Mouse (Mus musculus): ENCODE measurements around the gene Tpt1. TPM values are rescaled to one million over a fixed set of nuclear protein-coding genes. Genes with fewer than 3 reads are reported as not detected.
"Not testable (repeated sequence)": the region's sequence is repeated elsewhere in the genome, so short reads cannot be mapped to it uniquely, and the experiment has no call there.

Gene Tpt1
- polyA plus RNA-seq, 1 experiment from 2014 or later, result 1,034 TPM

DNA sequence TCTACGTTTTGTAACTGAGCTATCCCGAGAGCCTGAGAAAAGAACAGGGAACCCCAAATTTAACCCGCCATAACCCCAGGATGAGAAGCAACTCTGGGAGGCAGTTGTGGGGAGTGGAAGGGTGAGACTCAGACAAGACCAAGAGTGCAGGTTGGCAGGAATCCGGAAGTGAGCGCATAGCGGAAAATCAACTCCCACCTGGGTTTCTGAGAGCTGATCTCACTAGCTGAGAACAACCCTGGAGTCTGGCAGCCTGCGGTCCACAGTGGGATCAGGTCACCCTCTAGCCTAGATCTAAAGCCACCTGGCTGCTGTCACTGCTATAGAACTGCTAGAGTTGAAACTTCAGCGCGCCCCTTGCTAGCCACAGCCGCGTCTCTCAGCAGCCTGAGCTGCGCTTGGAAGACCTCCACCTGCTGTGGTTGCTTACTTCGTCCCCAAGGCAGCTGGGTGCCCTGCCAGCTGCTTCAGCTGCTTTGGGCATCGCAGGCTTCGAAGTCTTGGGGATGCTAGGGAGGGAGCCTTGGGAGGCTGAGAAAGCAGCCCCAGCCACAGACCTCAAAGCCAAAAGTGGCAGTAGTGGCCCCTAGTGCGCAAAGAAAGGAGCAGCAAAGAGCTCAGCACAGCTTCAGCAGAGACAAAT, 10.0 kb upstream of the Tpt1 start:
- H3K27me3 ChIP-seq (replicated peaks; ENCODE audit: control insufficient read depth, insufficient read depth, low read length), result no peaks in the 10 kb centered on the region
- no peaks in the 10 kb centered on the region for H3K36me3 ChIP-seq (ENCODE audit: control insufficient read depth, insufficient read depth, low read length)
- peak overlapping the region; percentile 93 for H3K9ac ChIP-seq (ENCODE audit: low read depth, low read length)
- H3K4me2 ChIP-seq, result peak overlapping the region; percentile 100
- WGBS, result under 1% methylated on average over 16 of the region's 16 CpGs
- peaks cover 26% of the 10 kb centered on the region for H3K4me1 ChIP-seq (replicated peaks; ENCODE audit: control insufficient read depth, insufficient read depth, low read length)
- DNase-seq (ENCODE audit: low spot score) (peak; percentile 79), ATAC-seq (replicated peaks; ENCODE audit: low FRiP score) (peak; percentile 60)
- H3K9me3 ChIP-seq (ENCODE audit: control insufficient read depth, low read length), result no peaks in the 10 kb centered on the region
- H3K27ac ChIP-seq (ENCODE audit: low read depth, low read length), result peak overlapping the region; percentile 97
- peak overlapping the region; percentile 66 for H3K4me3 ChIP-seq (ENCODE audit: low read depth, low read length)

GRCm38 (mm10) chr14:75836579-75836978, 8.3 kb upstream of the Tpt1 start:
- H3K4me2 ChIP-seq, result peak overlapping the region; percentile 63
- H3K4me3 ChIP-seq (ENCODE audit: low read depth, low read length), result no peak overlapping the region
- ATAC-seq (replicated peaks; ENCODE audit: low FRiP score), result no peak

GRCm38 (mm10) chr14:75837048-75837916, 7.6 kb upstream of the Tpt1 start:
- peak overlapping the region; percentile 82 for H3K27ac ChIP-seq (ENCODE audit: low read depth, low read length)
- peak overlapping the region; percentile 36; the same call in 1 of the 2 replicates for H3K9ac ChIP-seq (ENCODE audit: low read depth, low read length)
- no peaks in the 10 kb centered on the region for H3K27me3 ChIP-seq (replicated peaks; ENCODE audit: control insufficient read depth, insufficient read depth, low read length)
- 37% methylated on average over 10 of the region's 10 CpGs for WGBS
- H3K4me3 ChIP-seq (ENCODE audit: low read depth, low read length), result peak overlapping the region; percentile 19; the same call in 1 of the 2 replicates
- no peaks in the 10 kb centered on the region for H3K36me3 ChIP-seq (ENCODE audit: control insufficient read depth, insufficient read depth, low read length)
- H3K4me2 ChIP-seq, result peak overlapping the region; percentile 63
- ATAC-seq (replicated peaks; ENCODE audit: low FRiP score) (peak; percentile 74), DNase-seq (ENCODE audit: low spot score) (no peak)
- no peaks in the 10 kb centered on the region for H3K9me3 ChIP-seq (ENCODE audit: control insufficient read depth, low read length)
- peaks cover 26% of the 10 kb centered on the region for H3K4me1 ChIP-seq (replicated peaks; ENCODE audit: control insufficient read depth, insufficient read depth, low read length)

More at GRCm38 (mm10) chr14:75836579-75836978, 8.3 kb upstream of the Tpt1 start:
- Histone ChIP-seq H3K4me1 (replicated peaks; ENCODE audit: control insufficient read depth, insufficient read depth, low read length) (peaks cover 26% of the 10 kb centered on the region), H3K9me3 (ENCODE audit: control insufficient read depth, low read length) (no peaks in the 10 kb centered on the region), H3K27ac (ENCODE audit: low read depth, low read length) (peak overlapping the region; percentile 82), H3K36me3 (ENCODE audit: control insufficient read depth, insufficient read depth, low read length) (no peaks in the 10 kb centered on the region), H3K27me3 (replicated peaks; ENCODE audit: control insufficient read depth, insufficient read depth, low read length) (no peaks in the 10 kb centered on the region), H3K9ac (ENCODE audit: low read depth, low read length) (no peak overlapping the region)
- 88% methylated on average over 3 of the region's 3 CpGs for WGBS
- DNase-seq (ENCODE audit: low spot score), result no peak

DNA sequence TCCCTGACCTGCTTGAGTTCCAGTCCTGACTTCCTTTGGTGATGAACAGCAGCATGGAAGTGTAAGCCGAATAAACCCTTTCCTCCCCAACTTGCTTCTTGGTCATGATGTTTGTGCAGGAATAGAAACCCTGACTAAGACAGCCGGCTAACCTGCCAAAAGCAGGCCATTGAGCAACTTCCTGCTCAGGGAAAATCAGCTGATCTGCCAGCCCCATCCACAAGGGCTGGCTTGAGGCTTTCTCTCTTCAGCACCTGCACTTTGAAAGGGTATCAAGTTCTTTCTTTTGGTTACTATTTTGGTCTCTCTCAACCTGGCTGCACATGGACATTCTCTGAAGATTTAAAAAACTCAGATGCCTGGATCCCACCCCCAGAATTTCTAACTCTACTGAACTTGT, 3.1 kb upstream of the Tpt1 start:
- peaks cover 12% of the 10 kb centered on the region for H3K4me1 ChIP-seq (replicated peaks; ENCODE audit: control insufficient read depth, insufficient read depth, low read length)
- H3K9ac ChIP-seq (ENCODE audit: low read depth, low read length); ATAC-seq (replicated peaks; ENCODE audit: low FRiP score); H3K27me3 ChIP-seq (replicated peaks; ENCODE audit: control insufficient read depth, insufficient read depth, low read length); DNase-seq (ENCODE audit: low spot score); H3K9me3 ChIP-seq (ENCODE audit: control insufficient read depth, low read length); H3K36me3 ChIP-seq (ENCODE audit: control insufficient read depth, insufficient read depth, low read length); H3K4me2 ChIP-seq; H3K4me3 ChIP-seq (ENCODE audit: low read depth, low read length); H3K27ac ChIP-seq (ENCODE audit: low read depth, low read length): not testable (repeated sequence)
- 49% methylated on average over 2 of the region's 2 CpGs for WGBS

- DNase-seq (ENCODE audit: low spot score), result no peak
- Histone ChIP-seq H3K4me2 (peak overlapping the region; percentile 92), H3K27ac (ENCODE audit: low read depth, low read length) (peak overlapping the region; percentile 97), H3K9ac (ENCODE audit: low read depth, low read length) (peak overlapping the region; percentile 99), H3K4me1 (replicated peaks; ENCODE audit: control insufficient read depth, insufficient read depth, low read length) (peaks cover 13% of the 10 kb centered on the region), H3K9me3 (ENCODE audit: control insufficient read depth, low read length) (no peaks in the 10 kb centered on the region), H3K36me3 (ENCODE audit: control insufficient read depth, insufficient read depth, low read length) (peaks cover 24% of the 10 kb centered on the region), H3K4me3 (ENCODE audit: low read depth, low read length) (peak overlapping the region; percentile 93), H3K27me3 (replicated peaks; ENCODE audit: control insufficient read depth, insufficient read depth, low read length) (no peaks in the 10 kb centered on the region)
- ATAC-seq (replicated peaks; ENCODE audit: low FRiP score), result no peak
- WGBS, result 7% methylated on average over 14 of the region's 14 CpGs
Measured at GRCm38 (mm10) chr14:75844111-75844695, 690 bp upstream of the Tpt1 start.

GRCm38 (mm10) chr14:75845698-75846115, 814 bp downstream of the Tpt1 start:
- H3K27ac ChIP-seq (ENCODE audit: low read depth, low read length), result peak overlapping the region; percentile 97
- DNase-seq (ENCODE audit: low spot score), result peak; percentile 81
- H3K9ac ChIP-seq (ENCODE audit: low read depth, low read length), result peak overlapping the region; percentile 99
- H3K4me1 ChIP-seq (replicated peaks; ENCODE audit: control insufficient read depth, insufficient read depth, low read length), result peaks cover 13% of the 10 kb centered on the region
- H3K9me3 ChIP-seq (ENCODE audit: control insufficient read depth, low read length), result no peaks in the 10 kb centered on the region
- no peaks in the 10 kb centered on the region for H3K27me3 ChIP-seq (replicated peaks; ENCODE audit: control insufficient read depth, insufficient read depth, low read length)
- ATAC-seq (replicated peaks; ENCODE audit: low FRiP score), result peak; percentile 40
- peak overlapping the region; percentile 93 for H3K4me3 ChIP-seq (ENCODE audit: low read depth, low read length)
- H3K4me2 ChIP-seq, result peak overlapping the region; percentile 92
- 0% methylated on average over 39 of the region's 40 CpGs for WGBS
- H3K36me3 ChIP-seq (ENCODE audit: control insufficient read depth, insufficient read depth, low read length), result peaks cover 39% of the 10 kb centered on the region

- H3K27ac ChIP-seq (ENCODE audit: low read depth, low read length), result no peak overlapping the region
- H3K4me2 ChIP-seq, result peak overlapping the region; percentile 92; the same call in 1 of the 2 replicates
- 70% methylated on average over 4 of the region's 4 CpGs for WGBS
- H3K4me3 ChIP-seq (ENCODE audit: low read depth, low read length), result 0 out of 2 replicates have a peak overlapping the region, but pooled peaks have one; percentile 1
- ATAC-seq (replicated peaks; ENCODE audit: low FRiP score) (no peak), DNase-seq (ENCODE audit: low spot score) (no peak)
- H3K9ac ChIP-seq (ENCODE audit: low read depth, low read length), result 0 out of 2 replicates have a peak overlapping the region, but pooled peaks have one; percentile 9
- no peaks in the 10 kb centered on the region for H3K27me3 ChIP-seq (replicated peaks; ENCODE audit: control insufficient read depth, insufficient read depth, low read length)
- H3K9me3 ChIP-seq (ENCODE audit: control insufficient read depth, low read length), result no peaks in the 10 kb centered on the region
- H3K36me3 ChIP-seq (ENCODE audit: control insufficient read depth, insufficient read depth, low read length), result peaks cover 41% of the 10 kb centered on the region
- peaks cover 13% of the 10 kb centered on the region for H3K4me1 ChIP-seq (replicated peaks; ENCODE audit: control insufficient read depth, insufficient read depth, low read length)
Measured at GRCm38 (mm10) chr14:75847669-75848068, 2.8 kb downstream of the Tpt1 start.

GRCm38 (mm10) chr14:75848482-75848881, 3.6 kb downstream of the Tpt1 start:
- Histone ChIP-seq H3K27me3 (replicated peaks; ENCODE audit: control insufficient read depth, insufficient read depth, low read length) (no peaks in the 10 kb centered on the region), H3K36me3 (ENCODE audit: control insufficient read depth, insufficient read depth, low read length) (peaks cover 41% of the 10 kb centered on the region), H3K9ac (ENCODE audit: low read depth, low read length) (no peak overlapping the region), H3K4me3 (ENCODE audit: low read depth, low read length) (peak overlapping the region; percentile 10; the same call in 1 of the 2 replicates), H3K9me3 (ENCODE audit: control insufficient read depth, low read length) (no peaks in the 10 kb centered on the region), H3K4me1 (replicated peaks; ENCODE audit: control insufficient read depth, insufficient read depth, low read length) (peaks cover 13% of the 10 kb centered on the region), H3K4me2 (no peak overlapping the region), H3K27ac (ENCODE audit: low read depth, low read length) (no peak overlapping the region)
- DNase-seq (ENCODE audit: low spot score), result no peak
- no peak for ATAC-seq (replicated peaks; ENCODE audit: low FRiP score)
- 94% methylated on average over 5 of the region's 5 CpGs for WGBS
